ENCODE assay signal across 11 mouse cellular contexts in genomic region chr5:99522571-99523269, GRCm38 (mm10).
A peak's percentile ranks its signal among the peaks of the same experiment; 100 is the strongest.
DNase-seq lines count a peak whose midpoint lies in the region; ATAC-seq lines count a peak whose summit lies in the region.
"Had no signal": no experiment of that assay in that cellular context is flagged by ENCODE, and none has a peak within 500 bp of the region (broad histone marks: within the 10 kb centered on the region; RNA-seq: fewer than 3 reads in every experiment).

No protein-coding gene starts in this region.

- H3K9ac ChIP-seq in heart, embryonic 16.5 days (ENCODE audit: low read length): no peak overlapping the region
- H3K9ac ChIP-seq in lung, embryonic 16.5 days (ENCODE audit: low read length): no peak overlapping the region

- no peaks in the 10 kb centered on the region for H3K27me3 ChIP-seq in heart, embryonic 16.5 days (ENCODE audit: control insufficient read depth, insufficient read depth, low read length)
- no peaks in the 10 kb centered on the region for H3K27me3 ChIP-seq in lung, embryonic 16.5 days (ENCODE audit: control insufficient read depth, insufficient read depth, low read depth, low read length)

- no peak overlapping the region for H3K4me2 ChIP-seq in heart, embryonic 16.5 days (ENCODE audit: low read depth, low read length)
- no peak overlapping the region for H3K4me2 ChIP-seq in lung, embryonic 16.5 days (ENCODE audit: low read depth, low read length)

- no peak for DNase-seq in heart, adult 18-20 months
- DNase-seq in ovary, adult 18-20 months (ENCODE audit: low spot score): peak; percentile 13
- DNase-seq in ovary, postnatal 36 days (ENCODE audit: low spot score): no peak
- no peak for DNase-seq in right cerebral cortex, postnatal 36 days (ENCODE audit: low spot score in 2 of 2)
- no peak for DNase-seq in thymus, postnatal 36 days
- DNase-seq: adrenal gland, adult 8-10 months; cerebellum, adult 8-10 months; spleen, adult 18-20 months had no signal

- 26% methylated on average over 8 of the region's 8 CpGs for WGBS in heart, embryonic 16.5 days
- WGBS in lung, embryonic 16.5 days: 27% methylated on average over 8 of the region's 8 CpGs

- no peaks in the 10 kb centered on the region for H3K9me3 ChIP-seq in heart, embryonic 16.5 days (replicated peaks; ENCODE audit: control insufficient read depth, low read length)
- H3K9me3 ChIP-seq in lung, embryonic 16.5 days (ENCODE audit: control insufficient read depth, low read length): no peaks in the 10 kb centered on the region

- no peak overlapping the region for H3K4me3 ChIP-seq in heart, embryonic 16.5 days (ENCODE audit: low read length)
- no peak overlapping the region for H3K4me3 ChIP-seq in lung, embryonic 16.5 days (ENCODE audit: low read length)

- H3K4me1 ChIP-seq in heart, embryonic 16.5 days (ENCODE audit: control insufficient read depth, insufficient read depth, low read length): peaks cover 31% of the 10 kb centered on the region
- H3K4me1 ChIP-seq in lung, embryonic 16.5 days (replicated peaks; ENCODE audit: control insufficient read depth, insufficient read depth, low read length): peaks cover 23% of the 10 kb centered on the region

- ATAC-seq in heart, embryonic 16.5 days (replicated peaks; ENCODE audit: extremely low read depth, insufficient read depth, low FRiP score): peak; percentile 37; the same call in 1 of the 2 replicates
- peak; percentile 95 for ATAC-seq in lung, embryonic 16.5 days (ENCODE audit: low read depth)
- ATAC-seq: midbrain, embryonic 16.5 days had no signal

- H3K27ac ChIP-seq in heart, embryonic 16.5 days (ENCODE audit: low read length): no peak overlapping the region
- peak overlapping the region; percentile 83 for H3K27ac ChIP-seq in lung, embryonic 16.5 days (ENCODE audit: low read length)

- no peaks in the 10 kb centered on the region for H3K36me3 ChIP-seq in heart, embryonic 16.5 days (ENCODE audit: control insufficient read depth, insufficient read depth)
- H3K36me3 ChIP-seq in lung, embryonic 16.5 days (ENCODE audit: control insufficient read depth, insufficient read depth, low read length): no peaks in the 10 kb centered on the region
